Comparison of ENCODE assay signal across 11 mouse cellular contexts in genomic region chr14:55054191-55054749, GRCm38 (mm10). TPM values are rescaled to one million over a fixed set of nuclear protein-coding genes. Genes with fewer than 3 reads are reported as not detected.
DNase-seq lines count a peak whose midpoint lies in the region; ATAC-seq and TF ChIP-seq lines count a peak whose summit lies in the region.
"Had no signal": no experiment of that assay in that cellular context is flagged by ENCODE, and none has a peak within 500 bp of the region (broad histone marks: within the 10 kb centered on the region; RNA-seq: fewer than 3 reads in every experiment).

No protein-coding gene starts in this region.

- TF ChIP-seq POLR2A in brain, embryonic 14.5 days (IDR thresholded peaks at IDR 0.05; ENCODE audit: borderline replicate concordance, extremely low read depth, insufficient read depth, insufficient read length, poor library complexity, severe bottlenecking), result no peak

- peak overlapping the region; percentile 47 for H3K4me3 ChIP-seq in layer of hippocampus, adult 2 months
- H3K4me3 ChIP-seq in forebrain, embryonic 14.5 days (ENCODE audit: low read depth, low read length), result peak overlapping the region; percentile 32
- peak overlapping the region; percentile 35 for H3K4me3 ChIP-seq in midbrain, embryonic 16.5 days (ENCODE audit: low read depth, low read length)
- no peak overlapping the region for H3K4me3 ChIP-seq in heart, embryonic 12.5 days
- H3K4me3 ChIP-seq: liver, embryonic 12.5 days; megakaryocyte, embryonic 14.5 days had no signal

- peak overlapping the region; percentile 92 for H3K27ac ChIP-seq in layer of hippocampus, adult 2 months
- peak overlapping the region; percentile 98 for H3K27ac ChIP-seq in forebrain, embryonic 14.5 days (ENCODE audit: low read depth, low read length)
- H3K27ac ChIP-seq in midbrain, embryonic 16.5 days (ENCODE audit: low read length), result peak overlapping the region; percentile 95
- H3K27ac ChIP-seq in heart, embryonic 12.5 days (ENCODE audit: poor library complexity, severe bottlenecking), result no peak overlapping the region
- H3K27ac ChIP-seq: liver, embryonic 12.5 days; stomach, postnatal 0 days had no signal

- peak overlapping the region; percentile 65 for H3K4me2 ChIP-seq in forebrain, embryonic 14.5 days (ENCODE audit: low read length)
- H3K4me2 ChIP-seq in midbrain, embryonic 16.5 days (ENCODE audit: low read length), result peak overlapping the region; percentile 54
- no peak overlapping the region for H3K4me2 ChIP-seq in heart, embryonic 12.5 days
- H3K4me2 ChIP-seq: liver, embryonic 12.5 days had no signal

- peak overlapping the region; percentile 63 for H3K9ac ChIP-seq in forebrain, embryonic 14.5 days (ENCODE audit: low read length)
- peak overlapping the region; percentile 52 for H3K9ac ChIP-seq in midbrain, embryonic 16.5 days (ENCODE audit: low read depth, low read length)
- no peak overlapping the region for H3K9ac ChIP-seq in heart, embryonic 12.5 days
- H3K9ac ChIP-seq: liver, embryonic 12.5 days had no signal

- peak; percentile 33 for ATAC-seq in forebrain, embryonic 14.5 days
- peak; percentile 61 for ATAC-seq in midbrain, embryonic 16.5 days
- no peak; the same call in 1 of the 2 replicates for ATAC-seq in megakaryocyte, adult 5-6 weeks (ENCODE audit: poor library complexity, severe bottlenecking)
- ATAC-seq in heart, embryonic 12.5 days (ENCODE audit: insufficient number of reproducible peaks, low FRiP score), result no peak
- ATAC-seq: liver, embryonic 12.5 days had no signal

- no peaks in the 10 kb centered on the region for H3K27me3 ChIP-seq in forebrain, embryonic 14.5 days (replicated peaks; ENCODE audit: control insufficient read depth, insufficient read depth, low read length)
- no peaks in the 10 kb centered on the region for H3K27me3 ChIP-seq in midbrain, embryonic 16.5 days (ENCODE audit: control insufficient read depth, insufficient read depth, low read depth, low read length)
- peaks cover 12% of the 10 kb centered on the region for H3K27me3 ChIP-seq in heart, embryonic 12.5 days (replicated peaks)

- no peak for TF ChIP-seq CTCF in layer of hippocampus, adult 2 months (conservative IDR thresholded peaks at IDR 0.05)
- TF ChIP-seq CTCF in brain, embryonic 14.5 days (IDR thresholded peaks at IDR 0.05; ENCODE audit: borderline replicate concordance, extremely low read depth, insufficient read depth, insufficient read length), result no peak

- 36% methylated on average over 10 of the region's 10 CpGs for WGBS in forebrain, embryonic 14.5 days
- WGBS in midbrain, embryonic 16.5 days, result 69% methylated on average over 10 of the region's 10 CpGs
- 81% methylated on average over 10 of the region's 10 CpGs for WGBS in heart, embryonic 12.5 days

- DNase-seq in layer of hippocampus, adult 2 months (ENCODE audit: low spot score in 2 of 2), result no peak
- no peak for DNase-seq in layer of hippocampus, adult 11-12 months (ENCODE audit: low spot score)
- peak; percentile 94 for DNase-seq in brain, embryonic 14.5 days (ENCODE audit: low read depth)
- peak; percentile 88 for DNase-seq in forebrain, embryonic 14.5 days (ENCODE audit: low spot score)
- no peak for DNase-seq in lung, postnatal 25 days (ENCODE audit: low spot score)

- H3K4me1 ChIP-seq in forebrain, embryonic 14.5 days (ENCODE audit: control insufficient read depth, insufficient read depth, low read length), result peaks cover 36% of the 10 kb centered on the region
- H3K4me1 ChIP-seq in midbrain, embryonic 16.5 days (ENCODE audit: control insufficient read depth, insufficient read depth, low read length), result peaks cover 18% of the 10 kb centered on the region
- H3K4me1 ChIP-seq in heart, embryonic 12.5 days (replicated peaks), result peaks cover under 1% of the 10 kb centered on the region; the same call in 1 of the 2 replicates

- H3K36me3 ChIP-seq in forebrain, embryonic 14.5 days (ENCODE audit: control insufficient read depth, insufficient read depth, low read length), result peaks cover 5% of the 10 kb centered on the region; the same call in 1 of the 2 replicates
- no peaks in the 10 kb centered on the region for H3K36me3 ChIP-seq in midbrain, embryonic 16.5 days (ENCODE audit: control insufficient read depth, insufficient read depth, low read length)
- no peaks in the 10 kb centered on the region for H3K36me3 ChIP-seq in heart, embryonic 12.5 days
- H3K36me3 ChIP-seq: liver, embryonic 12.5 days had no signal

- no peaks in the 10 kb centered on the region for H3K9me3 ChIP-seq in forebrain, embryonic 14.5 days (replicated peaks; ENCODE audit: control insufficient read depth, low read length)
- no peaks in the 10 kb centered on the region for H3K9me3 ChIP-seq in midbrain, embryonic 16.5 days (replicated peaks; ENCODE audit: control insufficient read depth, low read length, poor library complexity, severe bottlenecking)
- H3K9me3 ChIP-seq in heart, embryonic 12.5 days (replicated peaks), result no peaks in the 10 kb centered on the region
- H3K9me3 ChIP-seq: liver, embryonic 12.5 days had no signal

RNA-seq across cellular contexts. Expression of gene Zfhx2, which starts 37.9 kb away (rescaled TPM):
- total RNA-seq in layer of hippocampus, adult 2 months (2021), result 10 to 100 TPM; 55.5 to 67.3 TPM
- polyA plus RNA-seq in brain, embryonic 14.5 days (2012; rRNA removed), result 10.4 and 34.9 TPM in 2 replicates
- 8.5 and 12.0 TPM in 2 replicates for polyA plus RNA-seq in forebrain, embryonic 14.5 days (2014; fragmentation: Nextera tagmentation; extraction: Ambion mirVana)
- polyA plus RNA-seq in midbrain, embryonic 16.5 days (2015; fragmentation: Nextera tagmentation; extraction: Ambion mirVana), result 25.9 and 34.6 TPM in 2 replicates
- total RNA-seq in megakaryocyte, adult 5-6 weeks (2015), result 2.0 and 2.1 TPM in 2 replicates
- total RNA-seq in megakaryocyte, adult 5-6 weeks (2017), result 1.1 and 1.3 TPM in 2 replicates
- 4.4 and 4.5 TPM in 2 replicates for polyA plus RNA-seq in heart, embryonic 12.5 days (2016; fragmentation: Nextera tagmentation; extraction: Ambion mirVana)

RNA-seq across cellular contexts. Expression of gene Ngdn, which starts 39.0 kb away (rescaled TPM):
- 10 to 100 TPM; 30.3 to 34.9 TPM for total RNA-seq in layer of hippocampus, adult 2 months (2021)
- polyA plus RNA-seq in brain, embryonic 14.5 days (2012; rRNA removed), result 44.4 and 44.8 TPM in 2 replicates
- polyA plus RNA-seq in forebrain, embryonic 14.5 days (2014; fragmentation: Nextera tagmentation; extraction: Ambion mirVana), result 64.1 and 72.0 TPM in 2 replicates
- 44.8 and 48.7 TPM in 2 replicates for polyA plus RNA-seq in midbrain, embryonic 16.5 days (2015; fragmentation: Nextera tagmentation; extraction: Ambion mirVana)
- total RNA-seq in megakaryocyte, adult 5-6 weeks (2015), result 56.1 and 56.9 TPM in 2 replicates
- 32.9 and 52.7 TPM in 2 replicates for total RNA-seq in megakaryocyte, adult 5-6 weeks (2017)
- polyA plus RNA-seq in heart, embryonic 12.5 days (2016; fragmentation: Nextera tagmentation; extraction: Ambion mirVana), result 55.7 and 60.8 TPM in 2 replicates

RNA-seq across cellular contexts. Expression of gene Thtpa, which starts 40.3 kb away (rescaled TPM):
- 10 to 100 TPM; 19.3 to 23.7 TPM for total RNA-seq in layer of hippocampus, adult 2 months (2021)
- 13.5 and 18.3 TPM in 2 replicates for polyA plus RNA-seq in brain, embryonic 14.5 days (2012; rRNA removed)
- 44.4 and 47.2 TPM in 2 replicates for polyA plus RNA-seq in forebrain, embryonic 14.5 days (2014; fragmentation: Nextera tagmentation; extraction: Ambion mirVana)
- 37.0 and 38.6 TPM in 2 replicates for polyA plus RNA-seq in midbrain, embryonic 16.5 days (2015; fragmentation: Nextera tagmentation; extraction: Ambion mirVana)
- total RNA-seq in megakaryocyte, adult 5-6 weeks (2015), result 5.4 and 6.9 TPM in 2 replicates
- 5.9 and 7.2 TPM in 2 replicates for total RNA-seq in megakaryocyte, adult 5-6 weeks (2017)
- polyA plus RNA-seq in heart, embryonic 12.5 days (2016; fragmentation: Nextera tagmentation; extraction: Ambion mirVana), result 14.3 and 14.8 TPM in 2 replicates

RNA-seq across cellular contexts. Expression of gene Ap1g2, which starts 52.1 kb away (rescaled TPM):
- total RNA-seq in layer of hippocampus, adult 2 months (2021), result 10 to 100 TPM; 15.4 to 19.3 TPM
- polyA plus RNA-seq in brain, embryonic 14.5 days (2012; rRNA removed), result 13.6 and 20.6 TPM in 2 replicates
- polyA plus RNA-seq in forebrain, embryonic 14.5 days (2014; fragmentation: Nextera tagmentation; extraction: Ambion mirVana), result 8.1 and 9.2 TPM in 2 replicates
- polyA plus RNA-seq in midbrain, embryonic 16.5 days (2015; fragmentation: Nextera tagmentation; extraction: Ambion mirVana), result 9.0 and 9.2 TPM in 2 replicates
- total RNA-seq in megakaryocyte, adult 5-6 weeks (2015), result 43.2 and 46.7 TPM in 2 replicates
- total RNA-seq in megakaryocyte, adult 5-6 weeks (2017), result 11.8 and 18.3 TPM in 2 replicates
- polyA plus RNA-seq in heart, embryonic 12.5 days (2016; fragmentation: Nextera tagmentation; extraction: Ambion mirVana), result 8.7 and 9.8 TPM in 2 replicates

RNA-seq across cellular contexts. Expression of gene Myh7, which starts 59.8 kb away (rescaled TPM):
- 1 to 10 TPM; 8.3 TPM for total RNA-seq in layer of hippocampus, adult 2 months (2021)
- polyA plus RNA-seq in brain, embryonic 14.5 days (2012; rRNA removed), result 5.0 and 7.1 TPM in 2 replicates
- 5.4 and 6.5 TPM in 2 replicates for polyA plus RNA-seq in forebrain, embryonic 14.5 days (2014; fragmentation: Nextera tagmentation; extraction: Ambion mirVana)
- 7.7 and 8.9 TPM in 2 replicates for polyA plus RNA-seq in midbrain, embryonic 16.5 days (2015; fragmentation: Nextera tagmentation; extraction: Ambion mirVana)
- not detected in 2 replicates for total RNA-seq in megakaryocyte, adult 5-6 weeks (2015)
- not detected in 2 replicates for total RNA-seq in megakaryocyte, adult 5-6 weeks (2017)
- 5,583 and 5,934 TPM in 2 replicates for polyA plus RNA-seq in heart, embryonic 12.5 days (2016; fragmentation: Nextera tagmentation; extraction: Ambion mirVana)

Comparison
In these comparisons a context has a peak if more than half of its experiments do, and no peak if none do; other contexts are left out.
1. DNase-seq: peak in brain, embryonic 14.5 days (single experiment) and forebrain, embryonic 14.5 days (single experiment); none in layer of hippocampus, adult 2 months (0 of 2), layer of hippocampus, adult 11-12 months (single experiment) and lung, postnatal 25 days (single experiment).
2. ATAC-seq: peak in forebrain, embryonic 14.5 days (single experiment) and midbrain, embryonic 16.5 days (single experiment); none in megakaryocyte, adult 5-6 weeks (single experiment) and heart, embryonic 12.5 days (single experiment).